Mouse (Mus musculus): ENCODE measurements around the gene Mmadhc. TPM values are rescaled to one million over a fixed set of nuclear protein-coding genes. Genes with fewer than 3 reads are reported as not detected.

The Mmadhc gene
- total RNA-seq (2023), result 10 to 100 TPM; 45.0 to 48.6 TPM

GRCm38 (mm10) chr2:50296109-50296986, at the start of gene Mmadhc:
Gene Mmadhc, minus strand, starts transcription at chr2:50296801.

Other genes starting within 250 kb of the Mmadhc start
- not detected for gene Lypd6, start 230.4 kb downstream of the Mmadhc start, total RNA-seq (2023)

All from T-cell, adult 66 days (primary cell).